Mouse (Mus musculus) small intestine, adult 2 months (tissue): ENCODE results near the gene Golga4.

Source experiments
- CTCF ChIP-seq: fragments of 200-500 bp; IDR thresholded peaks from 2 replicates; pipeline ENCODE4 v1.5.1; 2012; ENCODE audit warnings: low read depth, mild to moderate bottlenecking, control low read depth, inconsistent platforms, low read length, moderate library complexity, mixed read lengths; ENCODE audit not compliant: insufficient replicate concordance, insufficient read length; ENCODE audit errors: extremely low read depth
- POLR2A ChIP-seq: fragments of 200-500 bp; IDR thresholded peaks from 2 replicates; pipeline ENCODE4 v1.6.1; 2012; ENCODE audit warnings: low read depth, mild to moderate bottlenecking, control low read depth, inconsistent platforms, low read length, moderate library complexity

GRCm38 (mm10) chr9:118606817-118607371, 100.8 kb downstream of the Golga4 start:
- TF ChIP-seq CTCF (no peak), POLR2A (no peak)
